Mouse (Mus musculus) thymus, adult 2 months (tissue): ENCODE data around the gene Mrap. TPM values are rescaled to one million over a fixed set of nuclear protein-coding genes. Genes with fewer than 3 reads are reported as not detected.

Experiments used
- DNase-seq: peaks from one replicate; pipeline ENCODE4 v3.0.0; 2021
- H3K27ac ChIP-seq: fragments of 200-500 bp; 2 replicates; pipeline ENCODE4 v1.5.1; 2012; ENCODE audit warnings: low read length, control low read depth; ENCODE audit not compliant: control insufficient read depth, insufficient read depth
- H3K27me3 ChIP-seq: fragments of 200-500 bp; 2 replicates; pipeline ENCODE4 v1.6.1; 2012; ENCODE audit warnings: mild to moderate bottlenecking, low read length, moderate library complexity, mixed read lengths; ENCODE audit not compliant: control insufficient read depth, insufficient read depth
- H3K36me3 ChIP-seq: fragments of 200-500 bp; 2 replicates; pipeline ENCODE4 v1.6.1; 2012; ENCODE audit warnings: mild to moderate bottlenecking, low read length, moderate library complexity; ENCODE audit not compliant: control insufficient read depth, insufficient read depth
- H3K4me1 ChIP-seq: fragments of 200-500 bp; replicated peaks from 2 replicates; pipeline ENCODE4 v1.6.1; 2012; ENCODE audit warnings: low read length; ENCODE audit not compliant: control insufficient read depth, insufficient read depth
- H3K4me3 ChIP-seq: fragments of 200-500 bp; 2 replicates; pipeline ENCODE4 v1.5.1; 2012; ENCODE audit warnings: mild to moderate bottlenecking, low read length, control low read depth, moderate library complexity; ENCODE audit not compliant: control insufficient read depth, insufficient read depth
- CTCF ChIP-seq: fragments of 200-500 bp; IDR thresholded peaks from 2 replicates; pipeline ENCODE4 v1.5.1; 2012; ENCODE audit warnings: mild to moderate bottlenecking, control low read depth, low read length, moderate library complexity, borderline replicate concordance; ENCODE audit not compliant: control insufficient read depth, poor library complexity, insufficient read depth; ENCODE audit errors: extremely low read depth
- POLR2A ChIP-seq: fragments of 200-500 bp; IDR thresholded peaks from 2 replicates; pipeline ENCODE4 v1.6.1; 2012; ENCODE audit warnings: mild to moderate bottlenecking, low read length, control low read depth, moderate library complexity; ENCODE audit not compliant: control insufficient read depth, poor library complexity, insufficient read depth; ENCODE audit errors: extremely low read depth
- WGBS: fragments of 180-500 bp; shearing (Covaris S2); methylation state at CpG from one replicate; pipeline ENCODE4 v1.1.7; 2018; 5-methylcytosine and 5-hydroxymethylcytosine counted together
- polyA plus RNA-seq: library from polyadenylated mRNA; depleted of rRNA; stranded (reverse); fragments of >200 nt; gene quantifications from 2 replicates; pipeline ENCODE4 v1.2.3, GENCODE M21; 2012

The Mrap gene
- polyA plus RNA-seq, 1 experiment: 41.1 TPM

DNA sequence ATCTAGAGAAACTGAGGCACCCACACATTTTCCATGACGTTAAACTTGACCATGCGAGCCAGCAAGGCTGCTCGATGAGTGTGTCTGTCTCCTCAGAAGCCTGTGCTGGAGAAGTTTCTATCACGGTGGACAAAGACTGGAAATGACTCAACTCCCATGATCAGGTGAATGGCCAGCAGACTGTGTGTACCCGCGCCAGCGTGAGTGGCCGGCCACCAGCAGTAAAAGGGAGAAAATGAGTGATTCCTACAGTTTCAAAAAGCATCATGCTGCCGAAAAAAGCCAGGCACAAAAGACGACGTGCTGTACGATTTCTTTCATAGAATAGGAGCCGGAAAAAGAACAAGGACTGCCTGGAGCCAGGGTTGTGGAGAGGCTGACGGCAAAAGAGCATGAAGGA lies 38.6 kb upstream of the Mrap start:
- DNase-seq: no peak
- H3K4me1 ChIP-seq: no peaks in the 10 kb centered on the region
- no peak overlapping the region for H3K4me3 ChIP-seq
- TF ChIP-seq POLR2A: no peak
- TF ChIP-seq CTCF: no peak
- H3K27me3 ChIP-seq: no peaks in the 10 kb centered on the region
- no peak overlapping the region; the same call in 1 of the 2 replicates for H3K27ac ChIP-seq
- WGBS: 86% methylated on average over 14 of the region's 14 CpGs
- H3K36me3 ChIP-seq: no peaks in the 10 kb centered on the region

DNA sequence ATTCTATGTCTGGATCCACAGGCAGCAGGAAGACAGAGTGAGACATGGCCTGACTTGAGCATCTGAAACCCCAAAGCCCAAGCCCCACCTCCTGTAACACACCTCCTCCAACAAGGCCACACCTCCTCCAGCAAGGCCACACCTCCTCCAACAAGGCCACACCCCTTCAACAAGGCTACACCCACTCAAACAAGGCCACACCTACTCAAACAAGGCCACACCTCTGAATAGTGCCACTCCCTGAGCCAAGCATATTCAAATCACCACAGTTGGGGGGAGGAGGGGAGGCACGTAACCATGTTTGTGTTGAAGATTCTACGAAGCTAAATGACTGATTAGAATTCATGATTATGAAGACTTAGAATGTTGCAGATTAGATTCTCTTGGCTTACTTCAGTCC lies 36.5 kb upstream of the Mrap start:
- no peaks in the 10 kb centered on the region for H3K4me1 ChIP-seq
- H3K27ac ChIP-seq: no peak overlapping the region
- no peak overlapping the region for H3K4me3 ChIP-seq
- no peaks in the 10 kb centered on the region for H3K36me3 ChIP-seq
- no peak for DNase-seq
- TF ChIP-seq CTCF (no peak), POLR2A (no peak)
- 98% methylated on average over 2 of the region's 2 CpGs for WGBS
- H3K27me3 ChIP-seq: no peaks in the 10 kb centered on the region

DNA sequence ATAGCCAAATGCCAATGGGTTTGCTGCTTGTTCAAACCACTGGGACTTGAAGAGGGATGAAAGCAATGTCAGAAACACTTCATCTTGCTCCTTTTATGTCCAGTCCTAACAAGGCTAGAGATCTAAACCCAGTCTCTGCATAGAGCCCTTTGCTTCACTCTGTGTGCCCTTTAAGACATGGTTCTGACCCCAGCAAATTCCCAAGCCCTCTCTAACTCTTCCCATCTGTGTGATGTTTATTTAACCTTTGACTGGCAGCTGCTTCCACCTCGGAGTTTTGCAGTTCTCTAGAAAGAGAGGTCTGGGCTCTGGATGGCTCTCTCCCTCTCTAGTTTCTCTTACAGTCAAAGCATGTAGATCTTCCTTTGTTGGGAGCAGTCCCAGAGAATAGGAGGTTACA lies 34.4 kb upstream of the Mrap start:
- TF ChIP-seq POLR2A (no peak), CTCF (no peak)
- Histone ChIP-seq H3K36me3 (no peaks in the 10 kb centered on the region), H3K4me3 (no peak overlapping the region), H3K27me3 (no peaks in the 10 kb centered on the region), H3K4me1 (no peaks in the 10 kb centered on the region), H3K27ac (no peak overlapping the region)
- no peak for DNase-seq
- WGBS: 2% methylated on average over 1 of the region's 1 CpGs

DNA sequence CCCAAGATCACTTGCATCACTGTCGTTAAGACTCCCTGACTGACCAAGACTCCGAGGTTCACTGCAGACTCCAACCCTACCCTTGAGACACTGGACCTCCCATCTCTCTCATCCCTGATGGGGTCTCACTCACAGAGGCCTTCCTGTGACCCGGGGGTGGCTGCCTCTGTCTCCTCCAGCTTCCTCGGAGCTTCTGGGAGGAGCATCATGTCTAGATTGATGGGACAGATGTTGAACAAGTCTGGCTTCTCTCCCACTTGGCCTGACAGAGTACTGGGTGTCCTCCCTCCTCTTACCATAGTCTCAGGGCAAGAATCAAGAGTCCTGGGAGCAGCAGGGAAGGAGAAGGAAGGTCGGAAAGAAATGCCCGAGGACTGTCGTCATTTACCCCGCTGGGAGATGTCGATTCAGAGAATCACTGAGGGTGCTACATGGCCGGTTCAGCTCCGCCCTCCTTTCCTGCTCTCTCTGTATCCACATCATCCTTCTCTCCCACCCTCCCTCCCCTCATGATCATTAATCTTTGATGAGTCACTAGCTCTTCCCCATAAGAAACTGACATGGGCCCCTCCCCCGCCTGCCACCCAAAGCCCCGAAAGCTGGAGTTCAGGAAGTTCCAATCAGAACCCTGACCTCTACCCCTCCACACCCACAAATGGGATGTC lies 33.7 kb upstream of the Mrap start:
- Histone ChIP-seq H3K27ac (no peak overlapping the region), H3K4me1 (no peaks in the 10 kb centered on the region), H3K4me3 (no peak overlapping the region), H3K27me3 (no peaks in the 10 kb centered on the region), H3K36me3 (no peaks in the 10 kb centered on the region)
- no peak for DNase-seq
- 84% methylated on average over 13 of the region's 13 CpGs for WGBS
- TF ChIP-seq CTCF: no peak
- no peak for TF ChIP-seq POLR2A

DNA sequence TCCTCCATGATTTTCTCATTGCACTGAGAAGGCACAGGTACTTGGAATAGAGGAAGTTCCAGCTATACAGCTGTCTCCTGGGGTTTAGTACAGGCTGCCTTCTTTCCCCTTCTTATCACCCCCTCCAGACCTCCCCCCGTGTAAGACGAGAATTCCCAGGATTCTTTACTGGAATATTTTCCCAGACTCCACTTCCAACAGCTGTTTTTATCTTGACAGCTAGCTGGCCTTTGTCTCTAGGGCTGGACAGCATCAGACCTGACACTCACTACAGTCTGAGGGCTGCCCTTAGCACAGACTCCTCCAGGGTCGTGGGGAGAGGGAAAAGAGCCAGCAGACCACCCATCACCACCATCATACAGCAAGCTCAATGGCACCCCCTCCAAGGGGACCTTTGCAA lies 31.7 kb upstream of the Mrap start:
- 10% methylated on average over 3 of the region's 3 CpGs for WGBS

DNA sequence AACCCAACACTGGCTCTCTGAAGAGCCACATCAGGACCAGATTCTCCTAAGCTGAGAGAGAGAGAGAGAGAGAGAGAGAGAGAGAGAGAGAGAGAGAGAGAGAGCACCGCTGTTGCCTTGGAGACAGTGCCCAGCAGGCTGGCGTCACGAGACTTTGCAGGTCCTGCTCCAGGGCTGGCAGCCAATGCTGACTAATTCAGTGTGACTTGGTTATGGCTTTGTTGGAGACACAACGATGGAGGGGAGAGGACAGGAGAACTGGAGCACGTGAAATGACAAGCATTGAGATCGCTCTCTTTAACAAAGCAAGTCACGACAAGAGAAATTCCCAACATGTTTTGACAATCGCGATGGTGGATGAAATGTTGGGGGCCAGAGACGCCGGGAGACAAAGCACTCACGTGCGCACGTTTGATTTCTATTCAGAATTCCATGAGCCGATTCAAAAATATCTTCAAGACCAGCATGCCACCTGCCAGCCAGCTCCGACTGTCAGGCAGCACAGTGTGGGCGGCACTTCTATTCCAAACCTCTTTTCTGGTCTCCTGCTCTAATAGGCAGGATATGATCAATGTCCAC lies 28.2 kb upstream of the Mrap start:
- TF ChIP-seq CTCF: no peak
- no peak for TF ChIP-seq POLR2A
- WGBS: 68% methylated on average over 17 of the region's 17 CpGs
- Histone ChIP-seq H3K27me3 (no peaks in the 10 kb centered on the region), H3K4me3 (no peak overlapping the region), H3K27ac (no peak overlapping the region), H3K36me3 (no peaks in the 10 kb centered on the region), H3K4me1 (no peaks in the 10 kb centered on the region)
- DNase-seq: no peak

More for the DNA sequence above, 31.7 kb upstream of the Mrap start:
- Histone ChIP-seq H3K36me3 (no peaks in the 10 kb centered on the region), H3K27me3 (no peaks in the 10 kb centered on the region), H3K4me1 (no peaks in the 10 kb centered on the region), H3K4me3 (no peak overlapping the region), H3K27ac (no peak overlapping the region)
- no peak for DNase-seq
- TF ChIP-seq POLR2A: no peak
- no peak for TF ChIP-seq CTCF

DNA sequence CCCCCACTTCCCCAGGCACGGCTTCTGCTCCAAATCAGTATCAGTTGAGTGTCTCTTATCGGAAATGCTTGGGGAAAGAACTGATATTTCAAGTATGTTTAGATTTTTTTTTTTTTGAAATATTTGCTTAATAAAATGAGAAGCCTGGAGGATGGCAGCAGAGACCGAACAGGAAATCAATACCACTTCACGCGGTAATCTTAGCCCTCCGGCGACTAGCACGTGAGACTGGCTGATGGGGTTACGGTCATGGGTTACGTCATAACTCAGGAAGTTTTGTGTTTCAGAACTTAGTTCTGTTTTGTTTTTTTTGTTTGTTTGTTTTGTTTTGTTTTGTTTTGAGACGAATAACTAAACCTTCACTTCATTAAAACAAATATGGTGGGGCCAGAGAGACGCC lies 27.7 kb upstream of the Mrap start:
- Histone ChIP-seq H3K4me1 (no peaks in the 10 kb centered on the region), H3K36me3 (no peaks in the 10 kb centered on the region), H3K4me3 (no peak overlapping the region), H3K27ac (no peak overlapping the region), H3K27me3 (no peaks in the 10 kb centered on the region)
- TF ChIP-seq CTCF (no peak), POLR2A (no peak)
- no peak for DNase-seq
- 77% methylated on average over 12 of the region's 12 CpGs for WGBS

DNA sequence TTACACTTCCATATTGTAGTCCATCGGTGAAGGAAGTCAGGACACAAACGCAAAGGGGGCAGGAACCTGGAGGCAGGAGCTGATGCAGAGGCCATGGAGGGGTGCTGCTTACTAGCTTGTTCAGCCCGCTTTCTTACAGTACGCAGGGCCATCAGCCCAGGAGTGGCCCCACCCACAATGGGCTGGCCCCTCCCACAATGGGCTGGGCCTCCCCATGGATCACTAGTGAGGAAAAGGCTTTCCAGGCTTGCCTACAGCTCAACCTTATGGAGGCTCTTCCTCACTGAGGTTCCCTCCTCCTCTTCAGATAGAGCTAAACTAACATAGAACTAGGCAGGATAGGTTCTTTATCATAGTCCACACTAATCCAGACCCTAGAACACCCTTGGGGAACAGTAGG lies 14.0 kb upstream of the Mrap start:
- Histone ChIP-seq H3K4me1 (peaks cover 10% of the 10 kb centered on the region), H3K27ac (no peak overlapping the region), H3K4me3 (no peak overlapping the region), H3K27me3 (no peaks in the 10 kb centered on the region), H3K36me3 (peaks cover 14% of the 10 kb centered on the region)
- WGBS: 100% methylated on average over 4 of the region's 4 CpGs
- no peak for DNase-seq
- TF ChIP-seq CTCF: no peak
- no peak for TF ChIP-seq POLR2A
